Mouse (Mus musculus) intestine, postnatal 0 days (tissue): ENCODE results near the gene Cd8b1. TPM values are rescaled to one million over a fixed set of nuclear protein-coding genes. Genes with fewer than 3 reads are reported as not detected.

ENCODE experiments used
- ATAC-seq: fragments of 200-750 bp; cut with Nextera tagmentation; 2 replicates; pipeline ENCODE4 v1.8.0; 2017; ENCODE audit warnings: mild to moderate bottlenecking, moderate TSS enrichment, moderate library complexity
- H3K27ac ChIP-seq: fragments of 300-500 bp; sonication (generic); 2 replicates; pipeline ENCODE4 v1.5.1; 2014; ENCODE audit warnings: mild to moderate bottlenecking, low read depth, low read length, moderate library complexity
- H3K27me3 ChIP-seq: fragments of 300-500 bp; sonication (generic); replicated peaks from 2 replicates; pipeline ENCODE4 v1.6.1; 2014; ENCODE audit warnings: low read length, mixed read lengths; ENCODE audit not compliant: control insufficient read depth, insufficient read depth
- H3K36me3 ChIP-seq: fragments of 300-500 bp; sonication (generic); 2 replicates; pipeline ENCODE4 v1.6.1; 2014; ENCODE audit warnings: mild to moderate bottlenecking, moderate library complexity; ENCODE audit not compliant: control insufficient read depth, insufficient read depth
- H3K4me1 ChIP-seq: fragments of 300-500 bp; sonication (generic); replicated peaks from 2 replicates; pipeline ENCODE4 v1.6.1; 2014; ENCODE audit warnings: antibody characterized with exemption, low read length, mixed read lengths; ENCODE audit not compliant: control insufficient read depth, insufficient read depth
- H3K4me2 ChIP-seq: fragments of 300-500 bp; sonication (generic); replicated peaks from 2 replicates; pipeline ENCODE4 v1.6.1; 2014; ENCODE audit warnings: low read depth, mild to moderate bottlenecking, moderate library complexity
- H3K4me3 ChIP-seq: fragments of 300-500 bp; sonication (generic); 2 replicates; pipeline ENCODE4 v1.5.1; 2014; ENCODE audit warnings: low read depth, low read length
- H3K9ac ChIP-seq: fragments of 300-500 bp; sonication (generic); 2 replicates; pipeline ENCODE4 v1.6.1; 2014; ENCODE audit warnings: mild to moderate bottlenecking, low read depth, low read length
- H3K9me3 ChIP-seq: fragments of 300-500 bp; sonication (generic); 2 replicates; pipeline ENCODE4 v1.6.1; 2016; ENCODE audit warnings: mixed run types; ENCODE audit not compliant: control insufficient read depth
- CTCF ChIP-seq: sonication (generic); IDR thresholded peaks from 2 replicates; pipeline ENCODE4 v1.5.1; 2016; ENCODE audit warnings: low read depth, mild to moderate bottlenecking, control low read depth, antibody characterized with exemption, moderate library complexity
- WGBS: fragments of 180-500 bp; shearing (Covaris S2); extraction: QIAGEN DNeasy Blood & Tissue Kit; methylation state at CpG from one replicate; pipeline ENCODE4 v1.1.7; 2014; 5-methylcytosine and 5-hydroxymethylcytosine counted together
- polyA plus RNA-seq: library from polyadenylated mRNA; unstranded; fragments of >200 nt; fragmentation: Nextera tagmentation; extraction: Ambion mirVana; gene quantifications from 2 replicates; pipeline ENCODE4 v1.2.1, GENCODE M21; 2015

The Cd8b1 gene
- polyA plus RNA-seq, 1 experiment from 2014 or later: 0.08 TPM

GRCm38 (mm10) chr6:71376711-71377110, 54.1 kb downstream of the Cd8b1 start:
- H3K27ac ChIP-seq: no peak overlapping the region
- H3K4me1 ChIP-seq: no peaks in the 10 kb centered on the region
- no peaks in the 10 kb centered on the region for H3K27me3 ChIP-seq
- H3K9ac ChIP-seq: no peak overlapping the region
- TF ChIP-seq CTCF: no peak
- H3K4me2 ChIP-seq: no peak overlapping the region
- 95% methylated on average over 13 of the region's 13 CpGs for WGBS
- no peak overlapping the region for H3K4me3 ChIP-seq
- H3K9me3 ChIP-seq: no peaks in the 10 kb centered on the region
- no peak for ATAC-seq
- H3K36me3 ChIP-seq: no peaks in the 10 kb centered on the region

GRCm38 (mm10) chr6:71381654-71382053, 59.1 kb downstream of the Cd8b1 start:
- no peak for TF ChIP-seq CTCF
- Histone ChIP-seq H3K9ac (no peak overlapping the region), H3K9me3 (no peaks in the 10 kb centered on the region), H3K4me1 (no peaks in the 10 kb centered on the region), H3K27me3 (no peaks in the 10 kb centered on the region), H3K4me3 (no peak overlapping the region), H3K27ac (no peak overlapping the region), H3K4me2 (no peak overlapping the region), H3K36me3 (no peaks in the 10 kb centered on the region)
- no peak for ATAC-seq
- WGBS: 87% methylated on average over 5 of the region's 5 CpGs

Other genes starting within 250 kb of the Cd8b1 start
- gene Thnsl2, start 178.3 kb upstream of the Cd8b1 start, polyA plus RNA-seq: 55.8 and 68.8 TPM in 2 replicates
- 14,893 and 15,612 TPM in 2 replicates for gene Fabp1, start 123.0 kb upstream of the Cd8b1 start, polyA plus RNA-seq
- 109 and 111 TPM in 2 replicates for gene Krcc1, start 51.1 kb upstream of the Cd8b1 start, polyA plus RNA-seq
- 0.08 and 0.13 TPM in 2 replicates for gene Smyd1, start 555 bp upstream of the Cd8b1 start, polyA plus RNA-seq
- 0.12 TPM in 1 of 2 replicates, not detected in the other for gene Cd8a, start 50.6 kb downstream of the Cd8b1 start, polyA plus RNA-seq
- 12.2 and 12.8 TPM in 2 replicates for gene Rmnd5a, start 117.8 kb downstream of the Cd8b1 start, polyA plus RNA-seq
- gene Rnf103, start 171.1 kb downstream of the Cd8b1 start, polyA plus RNA-seq: 44.2 and 45.3 TPM in 2 replicates
- 109 and 111 TPM in 2 replicates for gene Chmp3, start 221.0 kb downstream of the Cd8b1 start, polyA plus RNA-seq